Mouse (Mus musculus) CH12F3 (cell line): ENCODE results near the gene Clip2.
"Not testable (repeated sequence)": the region's sequence is repeated elsewhere in the genome, so short reads cannot be mapped to it uniquely, and the experiment has no call there.

ENCODE experiments used
- in situ Hi-C: fragments of 300-500 bp; cut with MboI; formaldehyde crosslinking; loops from 2 replicates; pipeline ENCODE4 v1.14.3; 2020; ENCODE audit warnings: low sequenced_read_pairs

Gene Clip2

GRCm38 (mm10) chr5:134467030-134467549 is 85.1 kb downstream of the Clip2 start:
- in situ Hi-C loops = no loop called here

- in situ Hi-C loops = no loop called here
Observed at GRCm38 (mm10) chr5:134466296-134467029, 85.8 kb downstream of the Clip2 start.

- in situ Hi-C loops = no loop called here
Observed at GRCm38 (mm10) chr5:134465197-134465596, 87.0 kb downstream of the Clip2 start.

GRCm38 (mm10) chr5:134464225-134464624 is 88.0 kb downstream of the Clip2 start:
- in situ Hi-C loops = no loop called here

- in situ Hi-C loops = no loop called here
Observed at GRCm38 (mm10) chr5:134462731-134463130, 89.5 kb downstream of the Clip2 start.

- in situ Hi-C loops = no loop called here
Observed at GRCm38 (mm10) chr5:134462316-134462715, 89.9 kb downstream of the Clip2 start.

- in situ Hi-C loops = no loop called here
Observed at GRCm38 (mm10) chr5:134460546-134460945, 91.7 kb downstream of the Clip2 start.

- in situ Hi-C loops = no loop called here
Observed at GRCm38 (mm10) chr5:134459096-134459495, 93.1 kb downstream of the Clip2 start.

- in situ Hi-C loops = no loop called here
Observed at GRCm38 (mm10) chr5:134458416-134458815, 93.8 kb downstream of the Clip2 start.

- in situ Hi-C loops = no loop called here
Observed at GRCm38 (mm10) chr5:134457371-134457770, 94.9 kb downstream of the Clip2 start.

GRCm38 (mm10) chr5:134456503-134456962 is 95.7 kb downstream of the Clip2 start, which contains the start of gene Gtf2ird1:
TSS of gene Gtf2ird1 (minus strand) at chr5:134456716.
- in situ Hi-C loops = no loop called here

GRCm38 (mm10) chr5:134455914-134456423 is 96.3 kb downstream of the Clip2 start:
- in situ Hi-C loops = no loop called here

GRCm38 (mm10) chr5:134455186-134455895 is 96.9 kb downstream of the Clip2 start:
- in situ Hi-C loops = no loop called here

- in situ Hi-C loops = no loop called here
Observed at GRCm38 (mm10) chr5:134454421-134454820, 97.8 kb downstream of the Clip2 start.

- in situ Hi-C loops = no loop called here
Observed at GRCm38 (mm10) chr5:134453577-134453976, 98.7 kb downstream of the Clip2 start.

- in situ Hi-C loops = not testable (repeated sequence)
Observed at GRCm38 (mm10) chr5:134446755-134447154, 105.5 kb downstream of the Clip2 start.

GRCm38 (mm10) chr5:134445895-134446294 is 106.3 kb downstream of the Clip2 start:
- in situ Hi-C loops = no loop called here

- in situ Hi-C loops = no loop called here
Observed at GRCm38 (mm10) chr5:134445208-134445831, 106.9 kb downstream of the Clip2 start.

- in situ Hi-C loops = no loop called here
Observed at GRCm38 (mm10) chr5:134444473-134444872, 107.8 kb downstream of the Clip2 start.

- in situ Hi-C loops = no loop called here
Observed at GRCm38 (mm10) chr5:134442066-134442465, 110.2 kb downstream of the Clip2 start.

GRCm38 (mm10) chr5:134441105-134441504 is 111.1 kb downstream of the Clip2 start:
- in situ Hi-C loops = no loop called here
